Mouse (Mus musculus): Measurements from ENCODE around the gene Bfsp2. TPM values are rescaled to one million over a fixed set of nuclear protein-coding genes. Genes with fewer than 3 reads are reported as not detected.

Gene Bfsp2
- 1 to 10 TPM; 6.0 to 8.1 TPM for total RNA-seq (2021)

GRCm38 (mm10) chr9:103480044-103480576 is at the start of gene Bfsp2:
TSS of gene Bfsp2 (minus strand) at chr9:103480420.
- no peak for DNase-seq (ENCODE audit: extremely low spot score in 1 of 2, low spot score in 1 of 2)

GRCm38 (mm10) chr9:103525041-103525537 is 44.9 kb upstream of the Bfsp2 start:
- DNase-seq (ENCODE audit: extremely low spot score in 1 of 2, low spot score in 1 of 2), result no peak

- DNase-seq (ENCODE audit: extremely low spot score in 1 of 2, low spot score in 1 of 2), result no peak
Measured at GRCm38 (mm10) chr9:103524600-103524999, 44.4 kb upstream of the Bfsp2 start.

- no peak for DNase-seq (ENCODE audit: extremely low spot score in 1 of 2, low spot score in 1 of 2)
Measured at GRCm38 (mm10) chr9:103523742-103524403, 43.7 kb upstream of the Bfsp2 start.

GRCm38 (mm10) chr9:103523008-103523407 is 42.8 kb upstream of the Bfsp2 start:
- no peak for DNase-seq (ENCODE audit: extremely low spot score in 1 of 2, low spot score in 1 of 2)

- no peak for DNase-seq (ENCODE audit: extremely low spot score in 1 of 2, low spot score in 1 of 2)
Measured at GRCm38 (mm10) chr9:103513884-103514283, 33.7 kb upstream of the Bfsp2 start.

- DNase-seq (ENCODE audit: extremely low spot score in 1 of 2, low spot score in 1 of 2), result no peak
Measured at GRCm38 (mm10) chr9:103512257-103512656, 32.0 kb upstream of the Bfsp2 start.

GRCm38 (mm10) chr9:103506968-103507584 is 26.9 kb upstream of the Bfsp2 start:
- DNase-seq (ENCODE audit: extremely low spot score in 1 of 2, low spot score in 1 of 2), result no peak

GRCm38 (mm10) chr9:103505067-103505466 is 24.8 kb upstream of the Bfsp2 start:
- no peak for DNase-seq (ENCODE audit: extremely low spot score in 1 of 2, low spot score in 1 of 2)

- DNase-seq (ENCODE audit: extremely low spot score in 1 of 2, low spot score in 1 of 2), result no peak
Measured at GRCm38 (mm10) chr9:103504646-103505045, 24.4 kb upstream of the Bfsp2 start.

GRCm38 (mm10) chr9:103503586-103504298 is 23.5 kb upstream of the Bfsp2 start:
- no peak for DNase-seq (ENCODE audit: extremely low spot score in 1 of 2, low spot score in 1 of 2)

GRCm38 (mm10) chr9:103502655-103503054 is 22.4 kb upstream of the Bfsp2 start:
- no peak for DNase-seq (ENCODE audit: extremely low spot score in 1 of 2, low spot score in 1 of 2)

- peak; percentile 17 to 34 for DNase-seq (ENCODE audit: extremely low spot score in 1 of 2, low spot score in 1 of 2)
Measured at GRCm38 (mm10) chr9:103501861-103502364, 21.7 kb upstream of the Bfsp2 start.

- DNase-seq (ENCODE audit: extremely low spot score in 1 of 2, low spot score in 1 of 2), result no peak
Measured at GRCm38 (mm10) chr9:103499366-103499765, 19.1 kb upstream of the Bfsp2 start.

GRCm38 (mm10) chr9:103498699-103499098 is 18.5 kb upstream of the Bfsp2 start:
- no peak for DNase-seq (ENCODE audit: extremely low spot score in 1 of 2, low spot score in 1 of 2)

GRCm38 (mm10) chr9:103495391-103495790 is 15.2 kb upstream of the Bfsp2 start:
- no peak for DNase-seq (ENCODE audit: extremely low spot score in 1 of 2, low spot score in 1 of 2)

GRCm38 (mm10) chr9:103494346-103495020 is 14.3 kb upstream of the Bfsp2 start:
- DNase-seq (ENCODE audit: extremely low spot score in 1 of 2, low spot score in 1 of 2), result peak; percentile 58 to 72

GRCm38 (mm10) chr9:103491985-103492384 is 11.8 kb upstream of the Bfsp2 start:
- DNase-seq (ENCODE audit: extremely low spot score in 1 of 2, low spot score in 1 of 2), result no peak

GRCm38 (mm10) chr9:103490439-103490838 is 10.2 kb upstream of the Bfsp2 start:
- DNase-seq (ENCODE audit: extremely low spot score in 1 of 2, low spot score in 1 of 2), result peak; percentile 82 to 92

- DNase-seq (ENCODE audit: extremely low spot score in 1 of 2, low spot score in 1 of 2), result no peak
Measured at GRCm38 (mm10) chr9:103489883-103490282, 9.7 kb upstream of the Bfsp2 start.
